Mouse (Mus musculus) yolk sac, embryonic 10.5 days (tissue): ENCODE data around the gene Hacd2.

Experiments used
- DNase-seq: peaks from one replicate; pipeline ENCODE4 v3.0.0-alpha.2; 2017; ENCODE audit warnings: low spot score

Hacd2 gene

DNA sequence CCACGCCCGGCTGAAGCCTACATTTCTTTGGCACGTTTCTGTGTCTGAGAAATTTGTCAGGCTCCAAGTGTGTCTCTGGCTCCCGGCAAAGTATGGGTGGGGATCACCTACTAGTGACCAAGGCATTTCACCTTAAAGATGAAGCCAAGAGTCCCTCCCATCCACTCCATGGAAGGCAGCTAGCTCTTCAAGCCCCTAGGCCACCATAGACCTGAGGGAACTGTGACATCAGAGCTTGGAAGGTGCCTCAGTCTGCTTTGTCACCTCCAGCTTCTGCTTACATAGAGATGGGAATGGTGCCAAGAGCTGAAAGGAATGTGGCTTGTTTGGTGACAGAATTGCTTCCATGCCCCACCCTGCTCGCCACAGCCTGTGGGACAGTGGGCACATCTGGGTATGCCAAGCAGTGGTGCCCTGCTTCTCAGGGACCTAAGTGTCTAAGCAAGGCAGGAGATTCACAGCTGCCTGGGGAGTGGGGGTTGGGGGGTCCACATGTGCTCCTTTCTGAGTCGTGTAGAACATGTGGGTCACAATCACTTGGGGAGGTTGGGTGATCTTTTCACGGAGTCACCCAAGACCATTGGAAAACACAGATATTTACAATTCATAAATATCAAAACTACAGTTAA lies 94.2 kb downstream of the Hacd2 start:
- no peak for DNase-seq

DNA sequence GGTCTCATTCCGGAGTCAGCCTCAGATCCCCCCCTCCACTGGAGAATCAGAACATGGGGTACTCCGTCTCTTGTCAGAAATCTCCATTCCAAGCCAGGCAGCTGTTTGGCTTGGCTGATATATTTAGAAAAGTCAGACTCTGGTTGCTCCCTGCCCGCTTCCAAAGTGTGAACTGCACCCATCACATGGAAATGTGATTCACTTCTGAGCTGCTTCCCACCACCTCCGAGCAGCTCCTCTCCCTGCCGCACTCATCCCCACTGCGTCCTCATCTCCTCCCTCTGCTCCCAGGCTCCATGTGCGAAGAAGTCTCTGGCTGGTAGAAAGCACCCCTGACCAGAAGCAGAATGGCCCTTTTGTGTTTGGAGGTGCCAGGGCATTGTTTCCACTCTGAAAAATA lies 95.2 kb downstream of the Hacd2 start:
- no peak for DNase-seq

DNA sequence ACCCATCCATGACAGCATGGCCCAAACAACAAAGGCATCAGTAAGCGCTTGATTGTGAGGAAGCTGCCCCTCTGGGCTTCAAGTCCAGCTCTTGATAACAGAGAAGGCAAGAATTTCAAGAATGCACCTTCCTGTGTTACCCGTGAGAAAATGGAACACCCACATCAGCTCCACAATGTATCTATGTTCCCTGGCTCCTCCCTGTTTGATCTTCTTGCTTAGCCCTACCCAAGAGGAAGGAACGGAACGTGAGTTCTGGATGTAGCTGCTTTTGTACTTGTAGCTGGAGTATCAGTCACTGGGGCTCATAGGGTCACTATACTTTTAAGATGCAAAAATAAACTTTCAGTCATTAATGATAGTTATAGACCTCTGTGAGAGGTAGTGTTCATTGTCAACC lies 98.4 kb downstream of the Hacd2 start:
- no peak for DNase-seq

DNA sequence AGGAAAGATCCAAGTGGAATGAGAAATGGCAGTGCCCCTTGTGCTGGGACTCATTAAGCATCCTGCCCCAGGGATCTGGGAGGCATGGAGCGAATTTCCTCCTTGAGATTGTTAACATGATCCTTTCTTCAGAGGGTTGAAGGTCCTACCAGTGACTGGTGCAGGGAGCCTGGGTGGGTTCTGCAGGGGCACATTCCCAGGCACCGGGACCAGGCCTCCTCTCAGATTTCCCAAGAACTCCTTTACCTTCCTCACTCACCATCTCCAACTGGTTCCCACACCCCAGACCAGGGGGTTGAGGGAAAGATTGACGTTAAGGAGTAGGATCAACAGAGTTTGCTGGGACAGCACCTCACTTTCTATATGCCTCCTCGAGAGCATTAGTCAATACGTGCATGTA lies 105.0 kb downstream of the Hacd2 start:
- no peak for DNase-seq

DNA sequence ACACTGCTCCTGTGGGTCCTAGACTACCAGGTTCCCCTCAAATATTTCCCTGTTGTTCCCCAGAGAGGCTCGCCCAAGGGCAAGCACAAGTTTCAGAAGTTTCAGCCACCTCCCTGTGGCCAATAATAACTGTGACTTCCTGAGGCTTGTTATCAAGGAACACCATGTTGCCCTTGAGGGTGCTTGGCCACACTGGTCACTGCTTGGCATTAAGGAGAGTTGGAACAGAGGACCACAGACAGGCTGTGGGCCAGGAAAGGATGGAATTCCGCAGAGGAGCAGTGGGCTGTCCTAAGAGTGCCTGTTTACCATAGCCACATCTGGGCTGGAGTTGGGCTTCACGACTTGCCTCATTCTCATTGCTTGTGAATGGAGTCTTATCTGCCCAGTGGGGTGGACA lies 107.9 kb downstream of the Hacd2 start:
- DNase-seq = no peak

DNA sequence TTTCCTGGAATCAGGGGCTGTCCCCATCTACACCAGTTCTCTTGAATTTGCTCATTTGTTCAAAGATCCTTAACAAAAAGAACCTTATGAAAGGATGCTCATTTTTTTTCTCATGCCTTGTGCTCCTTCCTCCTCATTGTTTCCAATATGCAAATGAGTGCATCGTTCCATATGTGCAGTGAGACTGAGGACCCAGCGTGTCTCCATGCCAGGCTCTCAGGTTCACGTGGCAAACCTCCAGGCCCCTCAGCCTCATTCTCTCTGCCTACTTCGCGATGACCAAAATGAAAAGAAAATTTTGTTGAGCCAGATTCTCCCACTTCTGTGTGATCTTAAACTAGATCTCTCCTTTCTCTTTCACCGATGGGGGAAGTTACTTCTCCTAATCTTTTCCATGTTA lies 117.2 kb downstream of the Hacd2 start:
- no peak for DNase-seq

DNA sequence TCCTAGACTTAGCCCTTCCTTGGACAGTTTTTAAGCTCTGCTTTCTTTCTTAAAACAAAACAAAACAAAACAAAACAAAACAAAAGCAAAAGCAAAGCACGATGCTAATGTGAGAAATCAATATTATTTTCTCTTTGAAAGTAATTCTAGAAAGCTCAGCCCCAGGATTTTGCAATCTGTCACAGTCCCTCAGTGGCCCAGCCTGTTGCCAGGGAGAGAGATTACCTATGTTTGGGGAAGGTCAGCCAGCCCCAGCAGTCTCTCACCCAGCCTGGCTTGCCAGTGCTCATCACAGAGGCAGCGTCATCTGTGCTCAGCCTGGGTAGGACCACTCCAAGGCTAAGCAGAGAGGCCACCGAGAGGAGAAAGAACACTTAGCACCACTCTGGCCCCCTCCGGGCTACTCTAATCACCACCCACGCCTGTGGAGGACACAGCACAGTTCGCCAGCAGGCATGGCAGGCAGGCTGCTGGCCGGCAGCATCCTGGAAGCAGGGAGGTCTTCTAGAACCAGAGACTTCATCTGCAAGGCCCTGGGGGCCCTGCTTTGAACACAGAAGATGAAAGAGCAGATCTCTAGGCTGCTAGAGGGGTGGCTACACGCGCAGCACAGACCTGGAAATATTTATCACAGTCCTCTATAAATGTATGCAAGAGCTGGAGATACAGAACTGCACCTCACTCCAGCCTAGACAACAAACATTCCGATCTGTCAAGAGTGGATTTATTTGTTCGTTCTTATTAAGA lies 117.8 kb downstream of the Hacd2 start:
- DNase-seq = peak; percentile 10

DNA sequence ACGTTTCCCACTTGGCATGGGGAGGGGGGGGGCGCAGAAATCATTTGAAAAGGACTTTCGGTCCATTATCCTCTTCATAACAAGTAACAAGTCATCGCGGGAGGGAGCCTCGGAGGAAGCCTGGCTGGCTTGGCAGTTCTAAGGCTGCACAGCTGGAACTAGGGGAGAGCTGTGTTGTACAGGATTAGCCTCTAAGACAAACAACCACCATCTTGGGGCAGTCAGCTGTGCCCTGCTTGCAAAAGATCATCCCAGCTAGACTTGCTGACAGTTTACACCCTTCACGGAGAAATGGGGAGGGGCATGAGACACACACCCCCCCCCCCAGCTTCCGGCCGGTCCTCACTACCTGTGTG lies 118.4 kb downstream of the Hacd2 start:
- peak; percentile 5 for DNase-seq

DNA sequence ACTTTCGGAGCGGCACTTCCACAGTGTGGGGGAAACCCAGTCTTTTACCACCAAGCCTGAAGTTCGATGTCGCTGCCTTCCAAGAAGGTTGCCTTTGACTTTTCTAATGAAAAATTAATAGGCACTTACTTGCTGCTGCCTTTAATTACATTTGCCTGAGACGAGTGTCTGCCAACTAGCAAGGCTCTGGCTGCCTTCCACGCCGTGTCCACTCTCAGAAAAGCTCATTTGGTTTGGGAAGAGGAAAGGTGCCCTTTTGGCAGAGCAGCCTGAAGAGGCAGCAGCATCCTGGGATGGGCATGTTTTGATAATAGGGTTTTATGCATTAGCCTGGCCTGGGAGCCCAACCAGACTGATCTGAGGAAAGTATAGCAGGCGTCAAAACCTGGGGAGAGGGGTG lies 119.6 kb downstream of the Hacd2 start:
- DNase-seq = no peak

DNA sequence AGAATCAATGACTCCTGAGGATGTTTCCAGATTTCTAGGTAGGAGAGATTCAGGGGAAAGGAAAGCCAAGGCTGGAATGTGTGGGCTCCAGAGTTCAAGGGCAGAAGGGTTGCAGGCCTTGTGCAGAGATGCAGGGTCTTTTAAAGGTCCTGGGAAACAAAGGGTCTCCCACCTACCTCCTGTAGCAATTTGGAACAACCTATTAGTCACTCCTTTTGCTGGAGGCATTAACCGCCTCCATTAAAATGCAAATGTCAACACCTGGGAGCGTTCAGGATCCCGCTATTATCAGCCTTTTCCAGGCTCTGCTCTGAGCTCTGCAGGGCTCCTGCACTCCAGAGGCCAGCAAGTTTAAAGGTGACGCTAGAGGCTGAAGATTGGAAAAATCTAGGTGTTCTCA lies 123.9 kb downstream of the Hacd2 start:
- DNase-seq = no peak

DNA sequence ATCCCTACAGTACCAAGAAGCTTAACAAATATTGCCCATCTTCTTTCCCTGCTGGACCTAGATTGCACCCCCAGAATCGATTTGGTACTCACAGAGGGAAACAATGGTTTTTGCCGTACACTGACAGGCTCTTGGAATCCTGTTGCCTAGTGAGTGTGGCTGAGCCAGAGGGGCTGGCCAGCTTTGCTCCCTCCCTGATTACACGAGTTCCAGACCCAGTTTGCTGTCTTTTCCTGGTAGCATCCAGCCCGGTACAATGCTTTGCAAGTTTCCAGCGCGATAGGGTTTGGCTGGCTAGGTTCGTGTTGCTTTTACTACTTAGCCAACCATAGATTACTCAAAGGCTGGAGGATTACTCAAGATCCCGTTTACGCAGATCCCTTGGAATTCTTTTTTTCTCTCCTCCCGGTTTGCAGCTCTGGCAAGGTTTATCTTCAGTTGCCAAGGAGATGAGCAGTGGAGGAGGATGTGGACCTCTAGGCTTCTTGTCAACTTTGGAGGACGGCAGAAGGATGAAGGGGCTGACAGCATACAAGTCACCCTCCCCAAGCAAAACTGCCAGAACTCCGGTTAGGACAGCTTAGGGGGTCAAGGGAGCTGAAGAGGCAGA lies 131.0 kb downstream of the Hacd2 start:
- DNase-seq = no peak

DNA sequence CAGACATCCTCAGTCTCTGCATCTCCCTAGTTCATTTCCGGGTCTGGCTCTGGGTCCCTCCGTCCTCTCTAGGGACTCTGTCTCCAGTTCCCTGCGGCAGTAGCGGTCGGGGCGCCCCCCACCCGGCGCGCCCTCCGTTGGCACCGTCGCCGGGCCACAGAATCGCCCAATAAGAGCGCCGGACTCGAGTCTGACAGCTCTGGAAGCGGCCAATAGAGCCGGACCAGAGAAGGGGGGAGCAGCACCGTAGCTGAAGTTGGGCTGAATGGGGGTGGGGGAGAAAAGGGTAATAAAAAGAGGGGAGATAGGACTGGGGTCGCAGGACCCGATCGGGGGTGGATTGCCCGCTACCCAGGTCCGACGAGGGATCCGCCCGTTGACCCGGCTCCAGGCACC lies 132.0 kb downstream of the Hacd2 start:
- peak; percentile 23 for DNase-seq

DNA sequence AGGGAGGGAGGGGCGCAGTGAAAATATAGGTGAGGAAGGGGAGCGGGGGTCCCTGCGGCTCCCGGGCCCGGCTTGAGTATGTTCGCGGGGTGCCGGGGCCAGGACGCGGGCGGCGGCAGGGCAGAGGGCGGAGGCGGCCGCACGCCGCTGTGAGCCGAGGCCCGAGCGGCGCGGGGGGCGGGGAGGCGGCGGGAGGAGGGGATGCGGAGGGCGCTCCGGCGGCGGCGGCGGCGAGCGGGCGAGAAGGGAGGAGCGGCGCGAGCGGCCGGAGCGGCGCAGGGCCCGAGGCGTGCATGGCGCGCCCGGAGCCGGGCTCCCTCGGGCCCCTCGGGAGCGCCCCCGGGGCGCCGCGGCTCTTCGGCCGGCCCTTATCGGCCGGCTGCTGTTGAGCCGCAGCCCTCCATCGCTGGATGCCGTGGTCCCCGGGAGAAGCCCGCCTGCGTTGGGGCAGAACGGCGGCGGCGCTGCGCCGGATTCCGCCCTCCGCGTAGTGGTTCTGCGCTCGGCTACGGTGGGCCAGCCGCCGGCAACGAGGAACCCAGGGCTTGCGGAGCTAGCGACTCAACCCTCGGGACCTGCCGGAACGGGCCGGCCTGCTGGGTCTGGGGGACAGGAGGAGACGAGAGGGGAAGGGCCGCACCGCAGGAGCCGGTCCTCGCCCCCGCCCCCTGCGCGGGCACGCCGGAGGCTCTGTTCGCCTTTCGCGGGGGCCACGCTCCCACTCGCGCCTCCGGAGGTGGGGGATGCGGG lies 132.6 kb downstream of the Hacd2 start, which contains the start of gene Adcy5:
Gene Adcy5 (plus strand): TSS at position 237 of the 750 bp plus-strand sequence.
- peak; percentile 29 for DNase-seq

DNA sequence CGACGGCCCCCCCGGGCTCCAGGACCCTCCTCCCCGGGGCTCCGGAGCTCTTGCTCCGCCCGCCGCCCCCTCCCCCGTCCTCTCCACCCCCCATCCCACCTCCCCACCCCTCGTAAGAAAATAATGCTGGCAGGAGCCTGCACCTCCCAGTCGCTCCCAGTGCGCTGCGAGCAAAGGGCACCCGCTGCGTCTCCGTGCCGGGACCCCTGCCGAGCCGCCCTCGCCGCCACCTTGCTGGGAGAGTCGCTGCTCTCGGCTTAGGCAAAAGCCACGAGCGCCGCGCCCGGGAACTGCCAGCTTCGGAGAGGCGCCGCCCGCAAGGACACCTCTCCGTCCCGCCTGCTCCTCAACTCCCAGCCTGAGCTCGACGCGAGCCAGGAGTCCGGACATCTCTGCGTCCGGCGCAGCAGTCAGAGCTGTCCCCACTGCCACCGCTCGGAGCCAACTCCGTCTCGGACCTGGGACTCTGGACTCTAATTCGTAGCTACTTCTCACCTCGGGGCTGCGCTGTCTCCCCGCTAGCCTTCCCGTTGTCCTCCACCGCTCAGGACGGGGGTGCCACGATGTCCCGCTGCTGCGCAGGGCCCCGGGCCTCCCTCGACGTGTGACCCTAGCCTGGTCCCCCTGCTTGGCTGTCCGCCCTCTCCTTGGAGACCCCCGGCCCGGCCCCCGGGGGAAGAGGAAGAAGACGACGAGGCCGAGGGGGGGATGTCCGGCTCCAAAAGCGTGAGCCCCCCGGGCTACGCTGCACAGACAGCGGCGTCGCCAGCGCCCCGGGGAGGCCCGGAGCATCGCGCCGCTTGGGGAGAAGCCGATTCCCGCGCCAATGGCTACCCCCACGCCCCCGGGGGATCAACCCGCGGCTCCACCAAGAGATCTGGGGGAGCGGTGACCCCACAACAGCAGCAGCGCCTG lies 133.4 kb downstream of the Hacd2 start:
- DNase-seq = peak; percentile 41

DNA sequence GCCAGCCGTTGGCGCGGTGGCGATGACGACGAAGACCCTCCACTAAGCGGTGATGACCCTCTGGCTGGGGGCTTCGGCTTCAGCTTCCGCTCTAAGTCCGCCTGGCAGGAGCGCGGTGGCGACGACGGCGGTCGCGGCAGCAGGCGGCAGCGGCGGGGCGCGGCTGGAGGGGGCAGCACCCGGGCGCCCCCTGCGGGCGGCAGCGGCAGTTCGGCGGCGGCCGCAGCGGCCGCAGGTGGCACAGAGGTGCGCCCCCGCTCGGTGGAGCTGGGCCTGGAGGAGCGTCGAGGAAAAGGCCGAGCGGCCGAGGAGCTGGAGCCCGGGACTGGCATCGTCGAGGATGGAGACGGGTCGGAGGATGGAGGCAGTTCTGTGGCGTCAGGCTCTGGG lies 134.1 kb downstream of the Hacd2 start:
- DNase-seq = peak; percentile 10

DNA sequence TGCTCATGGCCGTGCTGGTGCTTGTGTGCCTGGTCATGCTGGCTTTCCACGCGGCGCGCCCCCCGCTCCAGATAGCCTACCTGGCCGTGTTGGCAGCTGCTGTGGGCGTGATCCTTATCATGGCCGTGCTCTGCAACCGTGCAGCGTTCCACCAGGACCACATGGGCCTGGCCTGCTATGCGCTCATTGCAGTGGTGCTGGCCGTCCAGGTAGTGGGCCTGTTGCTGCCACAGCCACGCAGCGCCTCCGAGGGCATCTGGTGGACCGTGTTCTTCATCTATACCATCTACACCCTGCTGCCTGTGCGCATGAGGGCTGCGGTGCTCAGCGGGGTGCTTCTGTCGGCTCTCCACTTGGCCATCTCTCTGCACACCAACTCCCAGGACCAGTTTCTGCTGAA lies 134.6 kb downstream of the Hacd2 start:
- no peak for DNase-seq
